Mouse (Mus musculus) megakaryocyte-erythroid progenitor cell, adult 5-6 weeks (primary cell): ENCODE results near the gene Prpf19. TPM values are rescaled to one million over a fixed set of nuclear protein-coding genes. Genes with fewer than 3 reads are reported as not detected.

Experiments
- ATAC-seq: replicated peaks from 2 replicates; pipeline ENCODE4 v1.8.0; 2016; ENCODE audit warnings: mild to moderate bottlenecking, inconsistent platforms; ENCODE audit not compliant: severe bottlenecking, poor library complexity, low FRiP score, low TSS enrichment
- total RNA-seq, 2 experiments: library from RNA; stranded (forward) in 1 of 2; stranded (reverse) in 1 of 2; fragments of 200-1000, 215-1000 nt in 1 of 2; fragments of >200 nt in 1 of 2; fragmentation: Nextera tagmentation in 1 of 2; gene quantifications; 2 replicates each; pipeline ENCODE4 v1.2.3; 2014 to 2017

Gene Prpf19
- total RNA-seq (2014; fragmentation: Nextera tagmentation) = 148 and 173 TPM in 2 replicates
- 145 and 393 TPM in 2 replicates for total RNA-seq (2017)

GRCm38 (mm10) chr19:10895016-10895528 lies at the start of gene Prpf19:
Gene Prpf19 (plus strand): TSS chr19:10895231.
- ATAC-seq = peak; percentile 94

GRCm38 (mm10) chr19:10845454-10845853 lies 49.6 kb upstream of the Prpf19 start:
- ATAC-seq = no peak

GRCm38 (mm10) chr19:10846150-10846549 lies 48.9 kb upstream of the Prpf19 start:
- ATAC-seq = no peak

GRCm38 (mm10) chr19:10847311-10848087 lies 47.5 kb upstream of the Prpf19 start:
- no peak for ATAC-seq

- ATAC-seq = no peak
These were observed 39.6 kb upstream of the Prpf19 start for GRCm38 (mm10) chr19:10855422-10855821.

- no peak for ATAC-seq
These were observed 38.5 kb upstream of the Prpf19 start for GRCm38 (mm10) chr19:10856520-10856919.

GRCm38 (mm10) chr19:10860072-10860497 lies 34.9 kb upstream of the Prpf19 start:
- no peak for ATAC-seq

- no peak for ATAC-seq
These were observed 28.7 kb upstream of the Prpf19 start for GRCm38 (mm10) chr19:10866351-10866750.

- no peak for ATAC-seq
These were observed 26.9 kb upstream of the Prpf19 start for GRCm38 (mm10) chr19:10867946-10868622.

- no peak for ATAC-seq
These were observed 26.3 kb upstream of the Prpf19 start for GRCm38 (mm10) chr19:10868623-10869141.

GRCm38 (mm10) chr19:10869241-10869885 lies 25.7 kb upstream of the Prpf19 start:
- peak; percentile 51 for ATAC-seq

GRCm38 (mm10) chr19:10869886-10870527 lies 25.0 kb upstream of the Prpf19 start, which contains the start of gene Tmem132a:
Gene Tmem132a (minus strand): TSS chr19:10869940.
- ATAC-seq = no peak

GRCm38 (mm10) chr19:10870676-10871075 lies 24.4 kb upstream of the Prpf19 start:
- no peak for ATAC-seq

GRCm38 (mm10) chr19:10871328-10871961 lies 23.6 kb upstream of the Prpf19 start:
- ATAC-seq = no peak

- ATAC-seq = no peak
These were observed 16.7 kb upstream of the Prpf19 start for GRCm38 (mm10) chr19:10878201-10878837.

GRCm38 (mm10) chr19:10880085-10880974 lies 14.7 kb upstream of the Prpf19 start:
- peak; percentile 32; the same call in 1 of the 2 replicates for ATAC-seq

GRCm38 (mm10) chr19:10880975-10881425 lies 14.0 kb upstream of the Prpf19 start:
- no peak; the same call in 1 of the 2 replicates for ATAC-seq
